Mouse (Mus musculus) intestine, embryonic 16.5 days (tissue): Measurements from ENCODE around the gene Fbxo11. TPM values are rescaled to one million over a fixed set of nuclear protein-coding genes. Genes with fewer than 3 reads are reported as not detected.

Experiments
- ATAC-seq: fragments of 200-750 bp; cut with Nextera tagmentation; 2 replicates; pipeline ENCODE4 v1.8.0; 2017; ENCODE audit warnings: moderate TSS enrichment, moderate library complexity
- H3K27ac ChIP-seq: fragments of 300-500 bp; sonication (generic); 2 replicates; pipeline ENCODE4 v1.5.1; 2014; ENCODE audit warnings: mild to moderate bottlenecking, low read length
- H3K27me3 ChIP-seq: fragments of 300-500 bp; sonication (generic); replicated peaks from 2 replicates; pipeline ENCODE4 v1.6.1; 2014; ENCODE audit warnings: low read length, control low read depth, mixed read lengths; ENCODE audit not compliant: control insufficient read depth, insufficient read depth
- H3K36me3 ChIP-seq: fragments of 300-500 bp; sonication (generic); 2 replicates; pipeline ENCODE4 v1.6.1; 2014; ENCODE audit warnings: low read length, control low read depth; ENCODE audit not compliant: control insufficient read depth, insufficient read depth
- H3K4me1 ChIP-seq: fragments of 300-500 bp; sonication (generic); 2 replicates; pipeline ENCODE4 v1.6.1; 2014; ENCODE audit warnings: low read length, control low read depth, mixed read lengths; ENCODE audit not compliant: control insufficient read depth, insufficient read depth
- H3K4me2 ChIP-seq: fragments of 300-500 bp; sonication (generic); 2 replicates; pipeline ENCODE4 v1.6.1; 2014; ENCODE audit warnings: low read depth, low read length, control low read depth
- H3K4me3 ChIP-seq: fragments of 300-500 bp; sonication (generic); 2 replicates; pipeline ENCODE4 v1.5.1; 2014; ENCODE audit warnings: mild to moderate bottlenecking, low read length
- H3K9ac ChIP-seq: fragments of 300-500 bp; sonication (generic); 2 replicates; pipeline ENCODE4 v1.6.1; 2014; ENCODE audit warnings: low read depth, low read length
- H3K9me3 ChIP-seq: fragments of 300-500 bp; sonication (generic); 2 replicates; pipeline ENCODE4 v1.6.1; 2016; ENCODE audit warnings: low read length, control low read depth; ENCODE audit not compliant: control insufficient read depth
- WGBS: fragments of 180-500 bp; shearing (Covaris S2); extraction: QIAGEN DNeasy Blood & Tissue Kit; methylation state at CpG from one replicate; pipeline ENCODE4 v1.1.7; 2014; 5-methylcytosine and 5-hydroxymethylcytosine counted together
- polyA plus RNA-seq: library from polyadenylated mRNA; unstranded; fragments of >200 nt; fragmentation: Nextera tagmentation; extraction: Ambion mirVana; gene quantifications from 2 replicates; pipeline ENCODE4 v1.2.1, GENCODE M21; 2015

The Fbxo11 gene
- 8.0 and 8.3 TPM in 2 replicates for polyA plus RNA-seq

DNA sequence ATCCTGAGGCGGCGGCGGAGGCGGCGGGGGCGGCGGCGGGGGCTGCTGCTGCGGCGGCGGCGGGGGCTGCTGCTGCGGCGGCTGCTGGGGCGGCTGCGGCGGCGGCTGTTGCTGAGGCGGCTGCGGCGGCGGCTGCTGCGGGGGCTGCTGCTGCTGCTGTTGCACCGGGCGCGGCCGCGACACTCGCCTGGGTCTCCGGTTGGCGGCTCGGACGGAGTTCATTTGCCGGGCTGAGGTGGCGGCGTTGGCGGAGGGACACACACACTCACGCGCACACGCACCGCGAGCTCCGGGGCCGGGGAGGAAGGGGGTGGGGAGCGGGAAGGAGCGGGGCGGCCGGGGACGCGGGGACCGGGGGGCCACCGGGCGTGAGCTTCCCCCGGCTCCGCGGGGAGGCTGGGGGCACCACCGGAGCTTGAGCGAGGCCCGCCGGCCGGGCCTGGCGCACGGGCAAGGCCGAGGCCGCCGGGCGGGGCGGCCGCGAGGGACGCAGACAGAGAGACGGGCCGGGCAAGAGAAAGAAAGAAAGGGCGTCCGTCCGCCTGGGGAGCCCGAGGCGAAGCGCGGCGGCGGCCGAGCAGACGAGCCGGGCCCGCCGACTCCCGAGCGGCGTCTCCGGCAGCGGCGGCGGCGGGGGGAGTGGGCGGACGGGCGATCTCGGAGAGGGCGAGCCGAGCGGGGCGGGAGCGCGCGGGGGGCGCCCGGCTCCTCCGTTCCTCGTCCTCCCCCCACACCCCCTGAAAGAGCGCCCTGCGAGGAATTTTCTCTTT lies at the start of gene Fbxo11:
Fbxo11 (minus strand) TSS at position 261 of the 770 bp plus-strand sequence.
- H3K27ac ChIP-seq, result peak within 1 kb of the TSS; percentile 100
- H3K9me3 ChIP-seq, result no peaks in the 10 kb centered on the region
- H3K36me3 ChIP-seq, result no peaks in the 10 kb centered on the region
- peak within 1 kb of the TSS; percentile 68 for H3K4me2 ChIP-seq
- peaks cover 5% of the 10 kb centered on the region for H3K4me1 ChIP-seq
- WGBS, result under 1% methylated on average over 76 of the region's 112 CpGs
- H3K4me3 ChIP-seq, result peak within 1 kb of the TSS; percentile 98
- H3K27me3 ChIP-seq, result no peaks in the 10 kb centered on the region
- ATAC-seq, result peak; percentile 6
- H3K9ac ChIP-seq, result peak within 1 kb of the TSS; percentile 99

DNA sequence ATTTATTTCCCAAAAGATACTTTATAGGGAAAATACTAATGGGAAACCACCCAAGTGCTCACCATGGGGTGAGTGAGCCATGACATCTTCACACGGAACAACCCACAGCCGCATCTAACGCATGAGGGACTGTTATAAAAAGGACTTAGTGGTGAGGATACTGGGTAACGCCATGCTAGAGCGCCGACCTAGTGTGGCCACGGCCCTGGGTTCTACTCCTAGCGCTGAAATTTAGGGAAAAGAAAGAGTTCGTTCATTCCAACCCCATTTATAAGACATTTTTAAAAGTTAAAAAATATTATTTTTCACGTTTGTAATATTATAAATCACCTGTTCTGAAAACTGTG lies 48.8 kb upstream of the Fbxo11 start:
- ATAC-seq, result no peak
- Histone ChIP-seq H3K9ac (no peak overlapping the region), H3K9me3 (no peaks in the 10 kb centered on the region), H3K27ac (no peak overlapping the region), H3K27me3 (no peaks in the 10 kb centered on the region), H3K4me1 (no peaks in the 10 kb centered on the region), H3K36me3 (no peaks in the 10 kb centered on the region), H3K4me2 (no peak overlapping the region), H3K4me3 (no peak overlapping the region)
- WGBS, result 93% methylated on average over 10 of the region's 10 CpGs

- H3K4me2 ChIP-seq, result no peak overlapping the region
- WGBS, result 72% methylated on average over 12 of the region's 12 CpGs
- no peak overlapping the region for H3K9ac ChIP-seq
- no peaks in the 10 kb centered on the region for H3K36me3 ChIP-seq
- H3K9me3 ChIP-seq, result no peaks in the 10 kb centered on the region
- no peak overlapping the region for H3K27ac ChIP-seq
- no peak overlapping the region for H3K4me3 ChIP-seq
- H3K27me3 ChIP-seq, result no peaks in the 10 kb centered on the region
- ATAC-seq, result no peak
- H3K4me1 ChIP-seq, result no peaks in the 10 kb centered on the region
Measured at GRCm38 (mm10) chr17:88113015-88113882, 48.2 kb upstream of the Fbxo11 start.

DNA sequence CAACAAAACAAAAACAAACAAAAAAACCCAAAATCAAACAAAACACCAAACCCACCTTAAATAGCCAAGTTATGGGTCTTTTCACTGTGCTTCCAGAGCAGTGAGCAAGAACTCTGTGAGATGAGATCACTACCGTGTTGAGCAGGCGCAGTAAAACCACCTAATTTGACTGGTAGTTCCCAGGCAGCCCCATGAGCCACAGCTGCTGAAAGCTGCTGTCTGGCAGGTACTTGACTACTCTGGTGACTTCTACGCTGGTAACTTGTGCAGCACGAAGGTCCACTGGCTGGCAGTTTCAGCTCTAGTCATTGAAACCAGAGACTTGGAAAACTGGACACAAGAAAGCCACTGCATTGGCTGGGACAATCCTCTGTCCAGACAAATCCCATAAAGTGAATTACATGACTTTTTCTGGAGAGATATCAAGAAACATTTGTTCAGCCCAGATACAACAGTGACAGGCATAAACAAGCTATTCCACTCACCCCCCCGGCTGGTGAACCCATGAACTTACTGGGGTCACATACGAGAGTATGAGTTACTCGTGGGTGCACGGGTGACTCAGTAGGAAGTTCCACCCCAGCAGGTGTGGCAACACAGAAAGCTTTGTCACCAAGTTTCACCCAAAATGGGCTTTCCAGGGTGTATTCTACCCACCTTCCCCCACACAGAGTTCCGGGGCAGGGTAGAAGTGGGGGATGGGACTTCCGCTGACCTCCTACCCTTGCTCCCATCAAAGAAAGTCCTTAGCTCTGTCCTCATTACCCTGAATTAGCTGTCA lies 47.0 kb upstream of the Fbxo11 start:
- H3K4me2 ChIP-seq, result no peak overlapping the region
- H3K4me1 ChIP-seq, result no peaks in the 10 kb centered on the region
- ATAC-seq, result no peak
- no peak overlapping the region for H3K4me3 ChIP-seq
- no peak overlapping the region for H3K9ac ChIP-seq
- no peaks in the 10 kb centered on the region for H3K27me3 ChIP-seq
- no peaks in the 10 kb centered on the region for H3K9me3 ChIP-seq
- H3K27ac ChIP-seq, result no peak overlapping the region
- WGBS, result 65% methylated on average over 10 of the region's 10 CpGs
- H3K36me3 ChIP-seq, result no peaks in the 10 kb centered on the region

GRCm38 (mm10) chr17:88111081-88111796 lies 46.1 kb upstream of the Fbxo11 start:
- no peaks in the 10 kb centered on the region for H3K4me1 ChIP-seq
- H3K9me3 ChIP-seq, result no peaks in the 10 kb centered on the region
- no peaks in the 10 kb centered on the region for H3K27me3 ChIP-seq
- ATAC-seq, result no peak
- 79% methylated on average over 12 of the region's 12 CpGs for WGBS
- H3K27ac ChIP-seq, result no peak overlapping the region
- H3K4me2 ChIP-seq, result no peak overlapping the region
- H3K36me3 ChIP-seq, result no peaks in the 10 kb centered on the region
- no peak overlapping the region for H3K9ac ChIP-seq
- H3K4me3 ChIP-seq, result no peak overlapping the region

GRCm38 (mm10) chr17:88107708-88108107 lies 42.6 kb upstream of the Fbxo11 start:
- H3K4me1 ChIP-seq, result no peaks in the 10 kb centered on the region
- no peak for ATAC-seq
- H3K4me3 ChIP-seq, result no peak overlapping the region
- WGBS, result 85% methylated on average over 4 of the region's 4 CpGs
- H3K27me3 ChIP-seq, result no peaks in the 10 kb centered on the region
- H3K4me2 ChIP-seq, result no peak overlapping the region
- H3K36me3 ChIP-seq, result no peaks in the 10 kb centered on the region
- H3K27ac ChIP-seq, result no peak overlapping the region
- no peaks in the 10 kb centered on the region for H3K9me3 ChIP-seq
- H3K9ac ChIP-seq, result no peak overlapping the region

DNA sequence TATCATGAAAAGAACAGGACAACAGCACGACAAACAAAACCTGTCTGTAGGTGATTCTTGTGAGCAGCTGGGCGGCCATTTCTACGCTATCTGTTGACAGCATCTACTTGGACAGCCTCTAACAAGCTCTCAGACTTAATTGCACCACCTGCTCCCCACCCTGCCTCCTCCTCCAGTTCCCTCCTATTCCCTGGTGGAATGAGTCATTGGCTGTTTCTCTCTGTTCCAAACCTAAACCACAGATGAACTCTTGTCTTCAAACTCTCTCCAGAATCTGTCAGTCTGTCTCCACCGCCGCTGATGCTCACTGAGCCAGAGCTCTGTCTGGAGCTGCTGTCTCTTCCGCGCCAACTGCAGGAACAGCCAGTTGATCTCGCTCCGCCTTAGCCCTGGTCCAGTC lies 41.3 kb upstream of the Fbxo11 start:
- Histone ChIP-seq H3K36me3 (no peaks in the 10 kb centered on the region), H3K27me3 (no peaks in the 10 kb centered on the region)
- 90% methylated on average over 9 of the region's 9 CpGs for WGBS

DNA sequence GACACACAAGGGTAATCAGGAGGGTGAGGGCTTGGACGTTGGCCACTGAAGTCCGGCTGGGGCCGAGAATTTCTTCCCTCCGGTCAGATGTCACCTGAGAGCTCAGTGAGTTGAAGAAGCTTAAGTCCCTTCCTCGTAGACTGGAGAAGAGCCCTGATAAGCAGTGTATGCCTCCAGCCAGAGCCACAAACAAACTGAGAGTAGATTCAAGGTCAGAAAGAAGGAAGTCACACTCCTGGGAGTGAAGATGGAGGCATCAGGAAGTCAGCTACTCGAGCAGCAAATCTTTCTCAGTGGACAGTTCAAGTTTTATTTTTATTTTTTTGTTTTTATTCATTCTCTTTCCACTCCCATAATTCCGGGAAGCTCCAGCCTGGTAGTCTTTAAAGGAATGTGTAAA lies 37.5 kb upstream of the Fbxo11 start:
- H3K9ac ChIP-seq, result no peak overlapping the region
- no peak overlapping the region for H3K4me3 ChIP-seq
- ATAC-seq, result no peak
- H3K27me3 ChIP-seq, result no peaks in the 10 kb centered on the region
- H3K9me3 ChIP-seq, result no peaks in the 10 kb centered on the region
- no peaks in the 10 kb centered on the region for H3K36me3 ChIP-seq
- no peak overlapping the region for H3K4me2 ChIP-seq
- H3K4me1 ChIP-seq, result no peaks in the 10 kb centered on the region
- WGBS, result 71% methylated on average over 7 of the region's 7 CpGs
- no peak overlapping the region for H3K27ac ChIP-seq

More for the DNA sequence above, 41.3 kb upstream of the Fbxo11 start:
- H3K4me3 ChIP-seq, result no peak overlapping the region
- no peak overlapping the region for H3K4me2 ChIP-seq
- H3K27ac ChIP-seq, result no peak overlapping the region
- H3K9ac ChIP-seq, result no peak overlapping the region
- H3K4me1 ChIP-seq, result no peaks in the 10 kb centered on the region
- H3K9me3 ChIP-seq, result no peaks in the 10 kb centered on the region
- ATAC-seq, result no peak
